Mouse (Mus musculus) cortical plate, adult 2 months (tissue): Measurements from ENCODE around the gene Fth1. TPM values are rescaled to one million over a fixed set of nuclear protein-coding genes. Genes with fewer than 3 reads are reported as not detected.

ENCODE experiments used
- H3K27ac ChIP-seq: fragments of 200-500 bp; 2 replicates; pipeline ENCODE4 v1.5.1; 2012; ENCODE audit warnings: low read length, control low read depth, inconsistent platforms; ENCODE audit not compliant: insufficient read depth
- H3K4me1 ChIP-seq: fragments of 200-500 bp; 2 replicates; pipeline ENCODE4 v1.6.1; 2011; ENCODE audit warnings: low read length; ENCODE audit not compliant: control insufficient read depth, insufficient read depth
- H3K4me3 ChIP-seq: fragments of 200-500 bp; 2 replicates; pipeline ENCODE4 v1.5.1; 2011; ENCODE audit warnings: mild to moderate bottlenecking, low read length, control low read depth; ENCODE audit not compliant: insufficient read depth
- CTCF ChIP-seq: fragments of 200-500 bp; IDR thresholded peaks from 2 replicates; pipeline ENCODE4 v1.5.1; 2011; ENCODE audit warnings: mild to moderate bottlenecking, control low read depth, low read length; ENCODE audit not compliant: insufficient read depth; ENCODE audit errors: extremely low read depth
- POLR2A ChIP-seq: fragments of 200-500 bp; IDR thresholded peaks from 2 replicates; pipeline ENCODE4 v1.6.1; 2011; ENCODE audit warnings: mild to moderate bottlenecking, low read length, control low read depth; ENCODE audit not compliant: insufficient read depth; ENCODE audit errors: extremely low read depth
- polyA plus RNA-seq: library from polyadenylated mRNA; depleted of rRNA; stranded (reverse); fragments of >200 nt; gene quantifications from 2 replicates; pipeline ENCODE4 v1.2.3, GENCODE M21; 2012

Gene Fth1
- polyA plus RNA-seq, 1 experiment, result 6,156 TPM

DNA sequence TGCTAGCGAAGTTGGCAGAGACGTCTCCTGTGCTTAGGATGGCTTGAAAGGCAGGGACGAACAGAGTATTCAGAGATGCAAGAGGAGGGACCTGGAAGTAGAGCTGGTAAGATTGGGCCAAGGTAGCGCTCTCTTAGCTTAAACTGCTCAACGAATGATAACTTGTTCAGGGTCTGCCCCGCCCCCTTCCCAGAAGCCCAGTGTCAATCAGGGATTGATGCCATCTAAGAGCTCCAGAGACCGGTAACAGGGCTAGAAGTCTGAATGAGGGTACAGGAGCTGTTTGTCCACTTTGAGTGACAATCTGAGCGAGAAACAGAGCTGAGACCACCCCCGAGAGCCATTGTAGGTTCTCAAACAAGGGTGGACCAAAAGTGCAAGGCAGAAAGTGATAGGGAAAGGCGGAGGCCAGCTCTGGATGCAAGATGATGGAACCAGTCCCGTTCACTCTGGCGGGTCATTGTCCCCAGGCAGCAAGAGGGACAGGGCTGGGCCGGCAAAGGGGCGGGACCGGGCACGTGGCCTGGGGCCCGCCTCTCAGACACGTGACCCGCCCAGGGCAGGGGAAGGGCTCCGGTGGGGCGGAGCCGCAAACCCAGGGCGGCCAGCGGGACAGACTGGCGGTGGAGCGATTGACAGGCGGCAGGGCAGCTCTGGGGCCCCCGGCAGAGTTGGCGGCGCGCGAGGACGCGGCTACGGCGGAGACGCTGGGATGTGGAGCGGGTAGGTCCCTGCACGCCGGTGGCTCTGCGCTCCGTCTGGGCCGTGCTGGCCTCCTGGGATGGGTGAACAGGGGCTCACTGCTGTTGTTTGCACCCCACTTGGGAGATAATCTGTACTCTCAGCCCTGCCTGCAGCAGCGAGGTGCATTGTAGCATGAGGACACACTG is 37.5 kb downstream of the Fth1 start:
- Histone ChIP-seq H3K4me3 (peak overlapping the region; percentile 47), H3K27ac (no peak overlapping the region), H3K4me1 (no peaks in the 10 kb centered on the region)
- 0 out of 2 replicates have a peak, but pooled peaks have one; percentile 40 for TF ChIP-seq POLR2A
- no peak for TF ChIP-seq CTCF

DNA sequence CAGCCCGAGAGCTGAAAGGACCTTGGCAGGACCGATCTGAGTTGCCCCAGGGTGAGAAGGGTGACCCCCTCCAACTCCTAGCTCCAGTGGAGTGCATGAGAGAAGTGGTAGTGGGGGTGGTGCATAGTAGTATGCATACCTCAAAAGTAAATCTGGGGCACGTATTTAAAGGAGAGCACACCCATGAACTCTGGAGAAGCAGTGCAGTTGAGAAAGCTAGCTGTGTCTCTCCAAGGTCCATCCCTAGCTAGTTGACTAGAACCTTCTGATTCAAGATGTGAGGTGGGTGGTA is 38.1 kb downstream of the Fth1 start:
- H3K4me3 ChIP-seq, result peak overlapping the region; percentile 47
- no peak overlapping the region for H3K27ac ChIP-seq
- no peaks in the 10 kb centered on the region for H3K4me1 ChIP-seq
- no peak for TF ChIP-seq CTCF
- TF ChIP-seq POLR2A, result no peak

DNA sequence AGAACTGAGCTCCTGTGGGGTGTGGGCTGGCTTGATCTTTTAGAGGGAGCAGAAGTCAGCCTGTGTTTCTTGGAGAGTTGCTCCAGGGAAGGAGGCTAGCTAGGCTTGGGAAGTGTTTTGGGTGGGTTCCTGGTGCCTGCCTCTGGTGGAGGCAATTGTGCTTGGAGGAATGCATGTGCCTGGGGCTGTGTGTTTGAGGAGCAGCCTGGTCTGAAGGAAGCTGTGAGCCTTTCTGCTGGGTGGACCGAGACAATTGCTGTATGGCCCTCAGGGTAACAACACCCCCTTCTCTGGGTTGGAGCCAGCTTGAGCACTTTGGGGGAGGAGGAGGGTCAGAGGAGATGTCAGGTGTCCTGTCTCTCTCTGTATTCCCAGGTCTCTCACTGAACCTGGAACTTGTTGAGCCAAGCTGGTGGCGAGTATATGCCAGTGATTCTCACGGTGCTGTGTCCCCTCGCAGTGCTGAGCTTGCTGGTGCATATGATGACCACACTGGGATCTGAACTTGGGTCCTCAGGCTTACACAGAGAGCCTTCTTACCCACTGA is 38.9 kb downstream of the Fth1 start:
- H3K27ac ChIP-seq, result no peak overlapping the region
- peak overlapping the region; percentile 47; the same call in 1 of the 2 replicates for H3K4me3 ChIP-seq
- H3K4me1 ChIP-seq, result no peaks in the 10 kb centered on the region
- no peak for TF ChIP-seq CTCF
- TF ChIP-seq POLR2A, result no peak

DNA sequence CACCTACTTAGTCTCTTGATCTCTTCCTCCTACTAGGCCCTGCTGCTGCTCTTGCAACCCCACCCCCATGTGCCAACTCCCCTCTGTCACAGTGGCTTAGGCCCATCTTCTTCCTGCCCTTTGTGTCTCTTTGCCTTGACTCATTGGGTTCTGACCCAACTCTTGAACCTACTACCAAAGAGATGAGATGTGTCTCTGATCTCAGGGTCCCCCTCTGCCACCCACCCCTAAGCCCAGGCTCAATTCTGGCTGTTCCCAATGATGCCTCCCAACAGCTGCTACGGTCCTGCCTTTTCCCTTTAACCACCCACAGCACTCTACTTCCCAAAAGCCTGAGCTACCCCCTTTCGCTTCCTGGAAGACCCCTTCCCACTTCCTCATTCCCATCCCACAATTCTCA is 41.6 kb downstream of the Fth1 start:
- Histone ChIP-seq H3K4me1 (no peaks in the 10 kb centered on the region), H3K27ac (no peak overlapping the region), H3K4me3 (no peak overlapping the region)
- TF ChIP-seq CTCF, result no peak

DNA sequence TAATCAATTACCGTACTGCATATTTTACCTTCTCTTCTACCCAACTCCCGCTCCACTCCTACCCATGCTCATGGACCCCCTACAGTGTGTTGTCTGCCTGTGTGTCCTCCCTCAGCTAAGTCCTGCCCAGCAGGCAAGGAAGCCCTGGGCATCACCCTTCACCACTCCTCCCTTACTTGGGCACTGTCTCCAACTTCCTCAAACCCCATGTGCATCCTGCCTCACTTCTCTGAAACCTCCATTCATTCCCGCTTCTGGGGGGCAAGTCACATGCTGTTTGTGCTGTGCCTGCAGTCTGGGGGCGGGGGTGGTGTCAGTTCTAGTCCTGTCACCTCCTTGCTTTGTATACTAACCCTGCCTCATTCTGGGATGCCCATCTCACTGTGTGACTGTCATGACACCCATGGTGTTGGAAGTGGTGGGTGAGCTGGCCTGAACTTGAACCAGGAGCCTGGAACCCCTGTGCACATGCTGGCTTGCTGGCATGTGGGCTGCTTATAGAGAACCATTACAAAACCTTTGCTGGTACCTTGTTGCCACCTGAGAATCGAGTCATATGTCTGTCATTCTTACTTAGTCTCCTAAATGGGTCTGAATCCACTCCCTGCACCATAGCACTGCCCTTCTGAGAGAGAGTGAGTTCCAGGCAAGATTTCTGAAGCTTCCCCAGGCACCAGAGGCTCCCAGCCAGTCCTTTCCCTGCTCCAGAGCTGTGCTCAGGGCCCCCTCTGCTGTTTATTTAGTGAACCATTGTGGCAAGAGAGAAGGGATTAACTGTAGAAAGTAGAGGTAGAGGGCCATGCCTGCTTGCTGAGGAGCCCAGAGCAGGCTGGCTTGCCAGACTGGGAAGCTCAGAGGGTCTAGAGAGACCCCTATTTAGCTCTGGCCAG is 42.3 kb downstream of the Fth1 start:
- no peak for TF ChIP-seq POLR2A
- peak; percentile 61 for TF ChIP-seq CTCF
- Histone ChIP-seq H3K4me3 (no peak overlapping the region), H3K27ac (no peak overlapping the region), H3K4me1 (no peaks in the 10 kb centered on the region)

DNA sequence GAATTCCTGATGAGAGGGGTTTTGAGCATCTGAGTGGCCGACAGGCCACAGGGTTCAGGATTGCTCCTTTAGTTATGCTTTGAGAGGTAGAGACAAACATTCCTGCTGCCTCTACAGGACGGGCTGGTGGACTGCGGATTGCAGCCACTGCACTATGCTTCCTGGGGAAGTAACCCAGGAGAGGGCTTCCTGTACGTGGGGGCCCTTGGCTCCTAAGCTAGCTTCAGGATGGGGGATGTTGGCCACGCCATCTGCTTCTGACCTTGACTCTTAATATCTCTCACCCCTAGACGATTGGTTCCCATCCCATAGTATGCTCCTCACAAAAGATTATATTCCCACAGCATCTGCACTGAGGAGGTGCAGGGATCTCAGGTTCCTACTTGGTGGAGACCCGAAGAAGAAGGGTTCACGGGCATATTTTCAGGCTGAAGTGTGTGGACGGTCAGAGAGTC is 42.9 kb downstream of the Fth1 start:
- Histone ChIP-seq H3K27ac (no peak overlapping the region), H3K4me1 (no peaks in the 10 kb centered on the region), H3K4me3 (no peak overlapping the region)
- TF ChIP-seq POLR2A, result no peak

DNA sequence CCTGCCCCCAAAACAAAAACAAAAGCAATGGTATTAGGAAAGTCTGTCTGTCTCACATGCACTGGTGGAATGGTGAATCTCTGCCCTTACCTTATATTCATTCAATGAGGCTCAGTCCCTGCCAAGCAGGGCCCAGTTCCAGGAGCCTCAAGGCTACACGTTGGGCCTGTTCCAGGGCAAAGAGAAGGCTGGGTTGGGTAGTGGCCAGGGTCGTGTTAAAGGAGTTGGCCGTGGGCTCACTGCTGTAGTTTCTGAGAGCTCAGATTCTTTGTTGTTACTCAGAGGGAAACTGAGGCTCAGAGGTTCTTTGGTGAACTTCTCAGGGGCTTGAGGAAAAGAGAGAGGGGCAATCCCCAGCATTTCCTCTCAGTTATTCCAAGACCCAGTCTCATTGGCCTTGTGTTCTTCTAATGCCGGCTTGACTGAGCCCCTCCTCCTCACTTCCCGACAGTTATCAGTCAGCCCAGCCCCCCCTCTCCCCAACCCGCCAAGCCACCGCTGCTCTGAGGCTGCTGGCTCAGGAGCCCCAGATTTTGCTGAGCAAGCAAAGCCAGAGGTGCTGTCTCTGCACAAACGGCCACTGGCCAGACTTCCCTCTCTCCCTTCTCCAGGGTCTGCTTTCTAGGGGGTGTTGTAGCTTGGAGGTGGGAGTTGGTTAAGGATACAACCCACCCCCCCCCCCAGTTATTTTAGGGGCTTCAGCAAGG is 44.9 kb downstream of the Fth1 start:
- H3K4me3 ChIP-seq, result no peak overlapping the region
- H3K4me1 ChIP-seq, result no peaks in the 10 kb centered on the region
- H3K27ac ChIP-seq, result no peak overlapping the region
- TF ChIP-seq POLR2A (no peak), CTCF (no peak)

DNA sequence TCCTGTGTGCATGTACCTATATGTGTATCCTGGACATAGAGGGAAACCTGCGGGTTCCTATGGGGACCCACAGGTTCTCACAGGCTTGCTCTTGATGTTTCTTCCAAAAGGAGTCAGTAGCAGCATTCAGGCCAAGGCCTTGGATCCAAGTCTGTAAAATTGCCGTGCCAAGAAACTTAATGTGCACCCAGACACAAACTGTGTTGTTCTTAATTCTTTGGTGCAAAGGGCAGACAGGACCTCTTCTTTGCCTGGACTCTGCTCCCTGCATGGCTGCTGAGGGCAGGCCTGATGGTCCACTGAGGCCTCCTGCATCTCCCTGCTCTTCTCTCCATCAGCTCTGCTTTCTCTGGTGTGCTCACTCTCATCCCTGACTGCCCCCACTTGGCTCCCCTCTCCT is 49.3 kb downstream of the Fth1 start:
- Histone ChIP-seq H3K4me1 (no peaks in the 10 kb centered on the region), H3K4me3 (no peak overlapping the region), H3K27ac (no peak overlapping the region)
- TF ChIP-seq CTCF (no peak), POLR2A (no peak)

DNA sequence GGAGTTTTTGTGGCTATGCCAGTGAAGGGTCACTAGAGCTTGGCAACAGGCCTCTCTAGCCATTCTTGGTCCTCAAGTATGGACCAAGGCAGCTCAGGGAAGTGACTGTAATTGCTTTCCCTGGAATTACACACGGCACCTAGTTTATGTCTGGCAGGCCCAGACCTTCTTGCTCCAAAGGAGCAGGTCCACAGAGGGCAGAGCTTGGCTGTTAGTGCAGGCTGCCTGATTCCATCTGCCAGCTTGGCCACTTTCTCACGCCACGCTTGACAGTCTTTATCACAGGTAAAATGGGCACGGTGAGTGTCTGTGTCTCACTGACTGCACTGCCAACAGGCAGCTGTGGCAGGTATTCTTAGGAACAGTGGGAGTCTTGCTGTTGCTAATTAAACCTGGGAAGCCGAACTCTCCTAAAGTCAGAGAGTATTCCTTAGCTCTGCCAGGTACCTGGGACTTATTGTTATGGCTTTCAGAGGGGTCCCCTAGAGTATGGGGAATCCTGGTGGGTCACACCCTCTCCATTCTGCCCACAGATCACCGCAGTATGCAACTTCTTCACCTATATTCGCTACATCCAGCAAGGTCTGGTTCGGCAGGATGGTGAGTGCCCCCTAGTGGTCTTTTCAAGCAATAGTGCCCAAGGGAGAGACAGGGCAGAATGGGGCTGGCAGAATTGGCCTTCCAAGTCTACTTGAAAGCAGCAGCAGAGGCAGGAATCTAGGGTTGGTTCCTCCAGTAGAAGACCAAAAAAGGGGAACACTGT is 53.0 kb downstream of the Fth1 start:
- Histone ChIP-seq H3K4me3 (no peak overlapping the region), H3K27ac (no peak overlapping the region), H3K4me1 (no peaks in the 10 kb centered on the region)
- TF ChIP-seq POLR2A (no peak), CTCF (peak; percentile 81)
